Mouse (Mus musculus): Measurements from ENCODE around the gene Cercam. TPM values are rescaled to one million over a fixed set of nuclear protein-coding genes. Genes with fewer than 3 reads are reported as not detected.

The Cercam gene
- polyA plus RNA-seq, 1 experiment from 2014 or later, result 21.5 TPM

DNA sequence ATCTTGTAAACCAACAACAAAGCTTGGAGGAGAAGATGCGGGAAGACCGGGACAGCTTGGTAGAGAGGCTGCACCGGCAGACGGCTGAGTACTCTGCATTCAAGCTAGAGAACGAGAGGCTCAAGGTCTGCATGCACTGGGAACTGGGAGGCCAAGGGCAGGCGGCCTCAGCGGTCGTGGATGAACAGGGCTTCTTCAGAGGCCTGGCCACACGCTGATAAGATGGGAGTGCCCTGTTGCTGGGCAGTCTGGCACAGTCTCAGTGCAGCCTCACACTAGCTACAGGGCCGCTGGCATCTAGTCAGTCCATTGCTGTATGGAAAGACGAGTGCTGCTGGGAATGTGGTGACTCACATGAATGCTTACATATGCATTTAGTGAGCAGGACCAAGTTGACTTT, 48.7 kb downstream of the Cercam start:
- 87% methylated on average over 11 of the region's 11 CpGs for WGBS
- 0 out of 2 replicates have a peak, but pooled peaks have one; percentile 18 for ATAC-seq (replicated peaks; ENCODE audit: low FRiP score)
- peaks cover 90% of the 10 kb centered on the region for H3K36me3 ChIP-seq
- H3K27me3 ChIP-seq, result no peaks in the 10 kb centered on the region
- no peak overlapping the region for H3K9ac ChIP-seq
- no peak overlapping the region for H3K4me2 ChIP-seq
- H3K4me3 ChIP-seq (replicated peaks), result no peak overlapping the region
- H3K27ac ChIP-seq, result no peak overlapping the region
- peaks cover 5% of the 10 kb centered on the region for H3K4me1 ChIP-seq
- H3K9me3 ChIP-seq (replicated peaks), result no peaks in the 10 kb centered on the region

- 31% methylated on average over 11 of the region's 11 CpGs for WGBS
- ATAC-seq (replicated peaks; ENCODE audit: low FRiP score), result no peak; the same call in 1 of the 2 replicates
- no peak overlapping the region for H3K27ac ChIP-seq
Observed at GRCm38 (mm10) chr2:29922011-29922410, 53.0 kb downstream of the Cercam start.

DNA sequence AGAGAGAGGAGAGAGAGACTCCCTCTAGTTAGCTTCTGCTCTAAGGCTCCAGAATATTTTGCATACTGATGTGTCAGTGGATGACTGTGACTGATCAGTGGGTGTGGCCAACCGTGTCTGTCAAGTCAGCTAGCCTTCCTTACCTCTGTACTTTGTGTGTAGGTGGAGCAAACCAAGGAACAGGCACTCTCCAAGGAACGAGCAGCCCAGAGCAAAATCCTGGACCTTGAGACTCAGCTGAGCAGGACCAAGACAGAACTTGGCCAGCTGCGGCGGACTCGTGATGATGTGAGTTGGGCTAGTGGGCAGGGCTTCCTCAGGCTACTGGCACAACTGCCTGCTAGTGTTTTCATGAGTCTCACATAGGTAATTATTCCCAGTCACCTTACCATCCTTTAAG, 57.6 kb downstream of the Cercam start:
- Histone ChIP-seq H3K9ac (no peak overlapping the region), H3K9me3 (replicated peaks) (no peaks in the 10 kb centered on the region), H3K4me3 (replicated peaks) (no peak overlapping the region), H3K4me1 (peaks cover 5% of the 10 kb centered on the region), H3K4me2 (no peak overlapping the region), H3K27me3 (no peaks in the 10 kb centered on the region), H3K36me3 (peaks cover 100% of the 10 kb centered on the region), H3K27ac (no peak overlapping the region)
- no peak for ATAC-seq (replicated peaks; ENCODE audit: low FRiP score)
- 91% methylated on average over 5 of the region's 5 CpGs for WGBS

More at GRCm38 (mm10) chr2:29922011-29922410, 53.0 kb downstream of the Cercam start:
- Histone ChIP-seq H3K36me3 (peaks cover 92% of the 10 kb centered on the region), H3K4me3 (replicated peaks) (no peak overlapping the region), H3K9me3 (replicated peaks) (no peaks in the 10 kb centered on the region), H3K9ac (no peak overlapping the region), H3K4me1 (peaks cover 5% of the 10 kb centered on the region), H3K4me2 (no peak overlapping the region), H3K27me3 (no peaks in the 10 kb centered on the region)

DNA sequence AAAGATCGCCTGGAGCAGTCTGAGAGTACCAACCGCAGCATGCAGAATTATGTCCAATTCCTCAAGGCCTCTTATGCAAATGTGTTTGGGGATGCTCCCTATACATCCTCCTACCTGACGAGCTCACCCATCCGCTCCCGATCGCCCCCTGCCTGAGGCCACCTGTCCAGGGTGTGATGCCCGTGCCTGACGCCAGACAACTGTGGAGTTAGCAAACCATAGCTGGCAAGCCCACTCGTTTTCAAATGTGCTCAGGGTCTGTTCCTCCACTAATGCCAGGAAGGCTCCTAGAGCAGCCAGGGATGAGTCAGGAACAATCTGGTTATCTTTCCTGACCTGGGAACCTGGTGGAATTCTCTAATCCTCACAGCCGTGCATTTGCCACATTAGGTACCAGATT, 61.5 kb downstream of the Cercam start:
- no peak overlapping the region for H3K4me3 ChIP-seq (replicated peaks)
- H3K27ac ChIP-seq, result no peak overlapping the region
- H3K9me3 ChIP-seq (replicated peaks), result no peaks in the 10 kb centered on the region
- WGBS, result 88% methylated on average over 10 of the region's 10 CpGs
- H3K9ac ChIP-seq, result no peak overlapping the region
- no peaks in the 10 kb centered on the region for H3K4me1 ChIP-seq
- H3K4me2 ChIP-seq, result no peak overlapping the region
- peaks cover 64% of the 10 kb centered on the region for H3K36me3 ChIP-seq
- ATAC-seq (replicated peaks; ENCODE audit: low FRiP score), result no peak
- no peaks in the 10 kb centered on the region for H3K27me3 ChIP-seq

DNA sequence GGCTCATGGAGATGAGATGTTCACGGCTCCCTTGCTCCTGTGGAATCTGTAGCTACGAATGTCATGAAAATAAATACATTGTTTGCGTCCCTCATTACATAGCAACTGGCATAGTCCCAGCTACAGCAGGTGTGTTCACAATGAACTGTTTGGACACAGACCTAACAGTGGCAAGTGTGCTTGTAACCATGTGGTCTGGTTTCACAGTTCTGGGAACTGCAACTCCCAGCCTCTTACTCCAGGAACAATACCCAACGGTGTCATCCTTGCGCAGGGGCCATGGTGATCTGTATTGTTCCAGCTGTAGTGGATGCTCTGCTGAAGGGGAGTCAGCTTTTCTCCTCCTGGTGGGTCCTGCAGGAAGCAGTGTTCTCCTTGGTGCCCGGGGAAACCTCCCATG, 62.2 kb downstream of the Cercam start:
- Histone ChIP-seq H3K9ac (no peak overlapping the region), H3K4me2 (no peak overlapping the region), H3K27me3 (no peaks in the 10 kb centered on the region), H3K36me3 (peaks cover 58% of the 10 kb centered on the region), H3K4me1 (peaks cover 6% of the 10 kb centered on the region), H3K27ac (no peak overlapping the region), H3K9me3 (replicated peaks) (no peaks in the 10 kb centered on the region), H3K4me3 (replicated peaks) (no peak overlapping the region)
- ATAC-seq (replicated peaks; ENCODE audit: low FRiP score), result no peak
- 91% methylated on average over 6 of the region's 6 CpGs for WGBS

Small RNA genes lying within 50 kb of the gene (microRNA-seq; reads per million reads assigned to microRNA genes)
- not detected for gene Mir219a-2
- not detected for gene Mir219b

Other genes with a start within 250 kb of the Cercam start
- 12.4 and 13.8 TPM in 2 replicates for gene Rapgef1, start 249.4 kb upstream of the Cercam start, polyA plus RNA-seq (2015; fragmentation: Nextera tagmentation; extraction: Ambion mirVana)
- gene Gm13420, start 117.5 kb upstream of the Cercam start, polyA plus RNA-seq (2015; fragmentation: Nextera tagmentation; extraction: Ambion mirVana), result 1.8 and 2.0 TPM in 2 replicates
- gene Gm13547, start 109.9 kb upstream of the Cercam start, polyA plus RNA-seq (2015; fragmentation: Nextera tagmentation; extraction: Ambion mirVana), result 0.28 TPM in 1 of 2 replicates, not detected in the other
- 40.9 and 41.8 TPM in 2 replicates for gene Coq4, start 81.7 kb upstream of the Cercam start, polyA plus RNA-seq (2015; fragmentation: Nextera tagmentation; extraction: Ambion mirVana)
- gene Trub2, start 80.7 kb upstream of the Cercam start, polyA plus RNA-seq (2015; fragmentation: Nextera tagmentation; extraction: Ambion mirVana), result 37.6 and 41.8 TPM in 2 replicates
- gene Slc27a4, start 66.5 kb upstream of the Cercam start, polyA plus RNA-seq (2015; fragmentation: Nextera tagmentation; extraction: Ambion mirVana), result 15.6 and 16.4 TPM in 2 replicates
- 30.0 and 30.1 TPM in 2 replicates for gene Urm1, start 49.1 kb upstream of the Cercam start, polyA plus RNA-seq (2015; fragmentation: Nextera tagmentation; extraction: Ambion mirVana)
- gene Odf2, start 20.1 kb downstream of the Cercam start, polyA plus RNA-seq (2015; fragmentation: Nextera tagmentation; extraction: Ambion mirVana), result 72.9 and 81.5 TPM in 2 replicates
- 60.1 and 65.5 TPM in 2 replicates for gene Gle1, start 66.3 kb downstream of the Cercam start, polyA plus RNA-seq (2015; fragmentation: Nextera tagmentation; extraction: Ambion mirVana)
- gene Sptan1, start 96.4 kb downstream of the Cercam start, polyA plus RNA-seq (2015; fragmentation: Nextera tagmentation; extraction: Ambion mirVana), result 82.0 and 103 TPM in 2 replicates
- gene Wdr34, start 179.7 kb downstream of the Cercam start, polyA plus RNA-seq (2015; fragmentation: Nextera tagmentation; extraction: Ambion mirVana), result 34.8 and 40.7 TPM in 2 replicates
- gene Set, start 188.2 kb downstream of the Cercam start, polyA plus RNA-seq (2015; fragmentation: Nextera tagmentation; extraction: Ambion mirVana), result 486 and 529 TPM in 2 replicates
- gene Pkn3, start 208.5 kb downstream of the Cercam start, polyA plus RNA-seq (2015; fragmentation: Nextera tagmentation; extraction: Ambion mirVana), result 11.5 and 13.2 TPM in 2 replicates
- gene Zdhhc12, start 224.5 kb downstream of the Cercam start, polyA plus RNA-seq (2015; fragmentation: Nextera tagmentation; extraction: Ambion mirVana), result 35.2 and 37.7 TPM in 2 replicates

All from kidney, embryonic 15.5 days (tissue).